Mouse (Mus musculus) sigmoid colon, adult 10 weeks (tissue): ENCODE data around the gene Dapl1. TPM values are rescaled to one million over a fixed set of nuclear protein-coding genes. Genes with fewer than 3 reads are reported as not detected.

Experiments
- polyA plus RNA-seq: library from polyadenylated mRNA; stranded (reverse); fragments of 350-450 nt; fragmentation: Illumina TruSeq; extraction: RNeasy Lipid Tissue Mini Kit (QIAGEN cat#74804); gene quantifications from one replicate; pipeline ENCODE4 v1.2.3, GENCODE M21; 2014; ENCODE audit warnings: low read depth, low replicate concordance

Dapl1 gene
- polyA plus RNA-seq = not detected

GRCm38 (mm10) chr2:59484438-59484837 lies at the start of gene Dapl1:
TSS of gene Dapl1 (plus strand) at chr2:59484653.

Other genes starting within 250 kb of the Dapl1 start
- 26.6 TPM for gene Tanc1, start 127.4 kb downstream of the Dapl1 start, polyA plus RNA-seq